Mouse (Mus musculus) liver, adult 2 months (tissue): ENCODE measurements at regions not wholly inside any gene's neighbourhood (a gene's known extent, or its start where the extent isn't known, plus 50 kb on each side); places are given as distances from the start of the nearest gene placed in this dataset.

Experiments used
- CTCF ChIP-seq: fragments of 200-500 bp; IDR thresholded peaks from 2 replicates; pipeline ENCODE4 v1.5.1; 2011; ENCODE audit warnings: low read depth, low read length, control low read depth
- POLR2A ChIP-seq: fragments of 200-500 bp; IDR thresholded peaks from 2 replicates; pipeline ENCODE4 v1.6.1; 2011; ENCODE audit warnings: low read length, control low read depth; ENCODE audit not compliant: insufficient read depth; ENCODE audit errors: extremely low read depth

DNA sequence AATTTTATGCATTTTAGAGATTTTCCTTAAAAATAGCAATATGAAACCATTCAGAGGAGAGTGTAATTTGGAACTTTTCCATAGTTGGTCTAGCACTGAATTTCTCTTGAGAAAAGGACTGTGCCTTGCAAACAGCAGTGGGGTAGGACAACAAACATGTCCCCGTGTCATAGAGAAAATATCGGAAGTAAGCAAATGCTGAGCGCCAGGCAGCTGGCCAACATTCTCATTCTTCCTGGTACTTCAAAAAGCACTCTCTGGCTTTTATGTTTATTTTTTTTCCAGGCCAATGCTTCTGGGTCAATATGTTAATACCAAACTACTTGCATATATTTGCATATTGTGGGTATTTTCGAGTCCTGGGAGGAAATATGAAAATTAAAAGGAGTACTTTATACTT is 568.5 kb downstream of the Btbd3 start:
- TF ChIP-seq CTCF (no peak), POLR2A (no peak)
